Mouse (Mus musculus): ENCODE measurements around the gene Gm21627. TPM values are rescaled to one million over a fixed set of nuclear protein-coding genes. Genes with fewer than 3 reads are reported as not detected.

The Gm21627 gene
- polyA plus RNA-seq (2017; shearing (Covaris generic)), result not detected

GRCm38 (mm10) chrY:63228127-63228526 is at the start of gene Gm21627:
Gene Gm21627 (plus strand): TSS chrY:63228427.

All from CD4-positive, CD25-positive, alpha-beta regulatory T cell (primary cell).